Mouse (Mus musculus) forebrain, embryonic 14.5 days (tissue): ENCODE data around the gene Fosb. TPM values are rescaled to one million over a fixed set of nuclear protein-coding genes. Genes with fewer than 3 reads are reported as not detected.

Source experiments
- ATAC-seq: fragments of 200-750 bp; cut with Nextera tagmentation; 2 replicates; pipeline ENCODE4 v1.8.0; 2017; ENCODE audit warnings: mild to moderate bottlenecking, moderate library complexity
- DNase-seq: peaks from one replicate; pipeline ENCODE4 v3.0.0-alpha.2; 2015; ENCODE audit warnings: low spot score
- H3K27ac ChIP-seq: fragments of 300-500 bp; sonication (generic); 2 replicates; pipeline ENCODE4 v1.5.1; 2014; ENCODE audit warnings: low read depth, mild to moderate bottlenecking, control low read depth, low read length, moderate library complexity
- H3K27me3 ChIP-seq: fragments of 300-500 bp; sonication (generic); replicated peaks from 2 replicates; pipeline ENCODE4 v1.6.1; 2014; ENCODE audit warnings: low read length, control low read depth, mixed read lengths; ENCODE audit not compliant: control insufficient read depth, insufficient read depth
- H3K36me3 ChIP-seq: fragments of 300-500 bp; sonication (generic); 2 replicates; pipeline ENCODE4 v1.6.1; 2014; ENCODE audit warnings: low read length, control low read depth; ENCODE audit not compliant: control insufficient read depth, insufficient read depth
- H3K4me1 ChIP-seq: fragments of 300-500 bp; sonication (generic); 2 replicates; pipeline ENCODE4 v1.6.1; 2014; ENCODE audit warnings: antibody characterized with exemption, low read length, control low read depth; ENCODE audit not compliant: control insufficient read depth, insufficient read depth
- H3K4me2 ChIP-seq: fragments of 300-500 bp; sonication (generic); 2 replicates; pipeline ENCODE4 v1.6.1; 2014; ENCODE audit warnings: mild to moderate bottlenecking, control low read depth, low read length
- H3K4me3 ChIP-seq: fragments of 300-500 bp; sonication (generic); 2 replicates; pipeline ENCODE4 v1.5.1; 2014; ENCODE audit warnings: low read depth, low read length, control low read depth
- H3K9ac ChIP-seq: fragments of 300-500 bp; sonication (generic); 2 replicates; pipeline ENCODE4 v1.6.1; 2014; ENCODE audit warnings: mild to moderate bottlenecking, low read length, control low read depth, moderate library complexity
- H3K9me3 ChIP-seq: fragments of 300-500 bp; sonication (generic); replicated peaks from 2 replicates; pipeline ENCODE4 v1.6.1; 2016; ENCODE audit warnings: low read length, control low read depth, mixed read lengths; ENCODE audit not compliant: control insufficient read depth
- WGBS: fragments of 180-500 bp; shearing (Covaris S2); extraction: QIAGEN DNeasy Blood & Tissue Kit; methylation state at CpG from one replicate; pipeline ENCODE4 v1.1.7; 2014; 5-methylcytosine and 5-hydroxymethylcytosine counted together
- polyA plus RNA-seq: library from polyadenylated mRNA; unstranded; fragments of >200 nt; fragmentation: Nextera tagmentation; extraction: Ambion mirVana; gene quantifications from 2 replicates; pipeline ENCODE4 v1.2.1, GENCODE M21; 2014

The Fosb gene
- 0.17 TPM in 1 of 2 replicates, not detected in the other for polyA plus RNA-seq

GRCm38 (mm10) chr7:19309884-19310641 lies at the start of gene Fosb:
Gene Fosb (minus strand): TSS chr7:19310051.
- Histone ChIP-seq H3K4me3 (peak within 1 kb of the TSS; percentile 51), H3K4me2 (peak within 1 kb of the TSS; percentile 82), H3K27me3 (peaks cover 28% of the 10 kb centered on the region), H3K9me3 (no peaks in the 10 kb centered on the region), H3K36me3 (no peaks in the 10 kb centered on the region), H3K27ac (no peak within 1 kb of the TSS), H3K4me1 (peaks cover 9% of the 10 kb centered on the region), H3K9ac (peak within 1 kb of the TSS; percentile 51)
- peak; percentile 98 for DNase-seq
- WGBS = under 1% methylated on average over 49 of the region's 49 CpGs
- peak; percentile 86 for ATAC-seq

DNA sequence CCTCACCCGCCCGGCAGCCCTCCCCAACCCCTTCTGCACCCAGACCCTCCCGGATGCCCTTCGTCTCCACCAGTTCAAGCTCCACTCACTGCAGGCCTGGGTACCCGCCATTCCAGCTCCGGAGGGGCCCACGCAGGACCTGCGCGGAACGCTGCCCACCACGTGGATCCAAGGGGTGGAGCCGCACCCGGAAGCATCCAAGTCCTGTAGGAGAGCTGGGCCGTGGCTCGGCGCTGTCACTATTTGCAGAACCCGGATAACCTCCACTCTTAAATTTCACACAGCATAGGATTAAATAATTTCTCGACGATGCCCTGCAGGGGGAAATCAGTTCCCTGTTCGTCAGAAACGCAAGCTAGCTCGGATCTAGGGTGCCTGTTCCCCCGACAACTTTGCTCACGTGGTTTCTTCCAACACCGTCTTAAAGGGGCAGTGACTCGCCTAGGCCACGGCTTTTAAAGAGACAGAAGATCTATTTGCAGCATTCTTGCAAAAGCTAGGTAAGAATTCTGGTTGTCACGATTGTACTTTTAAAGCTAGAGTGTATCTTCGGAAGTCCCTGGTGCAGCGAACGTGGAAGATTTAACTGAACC lies 49.5 kb upstream of the Fosb start, which contains the start of the genes Cd3eap and Ppp1r13l:
Cd3eap (minus strand) TSS at position 185 of the 593 bp plus-strand sequence.
Ppp1r13l (plus strand) TSS at position 451 of the 593 bp plus-strand sequence.
- 0% methylated on average over 31 of the region's 31 CpGs for WGBS
- peak within 1 kb of the TSS; percentile 30; the same call in 1 of the 2 replicates for H3K27ac ChIP-seq
- peaks cover 9% of the 10 kb centered on the region; the same call in 1 of the 2 replicates for H3K4me1 ChIP-seq
- ATAC-seq (peak; percentile 81), DNase-seq (peak; percentile 94)
- H3K9me3 ChIP-seq = no peaks in the 10 kb centered on the region
- H3K4me3 ChIP-seq = peak within 1 kb of the TSS; percentile 55
- peak within 1 kb of the TSS; percentile 99 for H3K4me2 ChIP-seq
- H3K27me3 ChIP-seq = no peaks in the 10 kb centered on the region
- peak within 1 kb of the TSS; percentile 67 for H3K9ac ChIP-seq
- peaks cover 22% of the 10 kb centered on the region for H3K36me3 ChIP-seq

DNA sequence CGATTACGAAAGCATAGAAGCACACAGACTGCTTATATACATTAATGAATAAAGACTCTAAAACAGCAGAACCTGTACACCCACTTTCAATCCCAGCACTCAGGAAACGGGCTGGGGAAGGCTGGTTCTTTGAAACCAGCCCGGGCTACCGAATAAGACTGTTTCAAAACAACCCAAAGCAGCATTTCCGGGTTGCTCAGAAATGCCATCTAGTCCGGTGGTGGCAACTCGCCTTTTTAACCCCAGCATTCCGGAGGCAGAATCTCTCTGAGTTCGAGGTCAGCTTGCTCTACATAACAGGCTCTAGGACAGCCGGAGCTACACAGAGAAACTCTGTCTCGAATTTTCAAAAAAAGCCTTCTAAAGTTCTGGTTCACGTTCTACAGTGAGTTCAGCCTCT lies 48.8 kb upstream of the Fosb start:
- H3K36me3 ChIP-seq = peaks cover 25% of the 10 kb centered on the region
- peak overlapping the region; percentile 99 for H3K4me2 ChIP-seq
- H3K9ac ChIP-seq = peak overlapping the region; percentile 67
- H3K4me3 ChIP-seq = peak overlapping the region; percentile 55
- H3K4me1 ChIP-seq = peaks cover 9% of the 10 kb centered on the region; the same call in 1 of the 2 replicates
- 20% methylated on average over 13 of the region's 13 CpGs for WGBS
- H3K9me3 ChIP-seq = no peaks in the 10 kb centered on the region
- no peaks in the 10 kb centered on the region for H3K27me3 ChIP-seq
- DNase-seq (no peak), ATAC-seq (no peak)
- H3K27ac ChIP-seq = no peak overlapping the region

DNA sequence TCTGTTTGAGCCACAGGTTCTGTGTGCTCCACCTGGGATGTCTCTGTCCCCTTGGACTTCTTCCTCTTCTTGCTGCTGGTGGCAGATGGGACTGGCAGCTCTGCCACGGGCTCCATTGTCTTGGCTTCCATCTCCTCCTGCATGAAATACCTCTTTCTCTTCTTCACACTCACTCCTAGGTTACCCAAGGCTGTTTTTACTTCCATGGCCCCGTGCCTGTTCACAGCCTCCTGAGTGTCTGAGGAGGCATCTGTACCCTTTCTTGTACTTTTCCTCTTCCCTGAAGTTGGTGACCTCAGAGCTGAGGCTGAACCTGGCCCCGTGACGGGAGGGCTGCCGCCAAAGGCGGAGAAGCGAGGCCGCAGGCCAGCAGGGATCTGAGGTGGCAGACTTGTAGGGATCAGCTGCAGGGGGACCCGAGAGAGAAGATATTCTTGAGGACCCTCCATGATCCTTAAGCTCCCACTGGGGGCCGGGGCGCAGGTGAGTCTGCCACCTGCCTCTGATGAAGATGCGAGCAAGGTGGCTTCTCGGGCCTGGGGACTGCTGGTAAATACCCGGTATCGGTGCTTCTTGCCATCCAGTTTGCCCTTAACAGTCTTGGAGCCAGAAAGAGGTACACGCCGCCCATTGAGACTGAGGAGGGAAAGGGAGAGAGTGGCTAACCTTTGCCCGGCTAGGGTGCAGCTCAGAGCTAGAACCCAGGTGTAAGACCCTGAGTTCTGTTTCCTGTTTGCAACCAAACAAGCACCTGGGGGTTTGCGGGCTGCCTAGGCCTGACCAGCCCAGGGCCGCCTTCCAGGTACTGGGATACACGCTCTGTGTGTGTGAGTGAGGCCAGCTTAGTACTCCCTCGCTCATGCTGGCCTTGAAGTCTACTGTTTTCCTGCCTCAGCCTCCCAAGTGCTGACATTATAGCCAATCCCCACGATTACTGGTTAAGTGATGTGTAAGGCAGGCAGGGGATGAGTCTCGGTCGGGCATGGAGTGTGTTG lies 47.8 kb upstream of the Fosb start:
- Histone ChIP-seq H3K27ac (no peak overlapping the region), H3K36me3 (peaks cover 35% of the 10 kb centered on the region), H3K4me1 (peaks cover 9% of the 10 kb centered on the region; the same call in 1 of the 2 replicates), H3K4me3 (no peak overlapping the region), H3K9me3 (no peaks in the 10 kb centered on the region), H3K4me2 (peak overlapping the region; percentile 99), H3K9ac (0 out of 2 replicates have a peak overlapping the region, but pooled peaks have one; percentile 67), H3K27me3 (no peaks in the 10 kb centered on the region)
- DNase-seq = no peak
- 93% methylated on average over 25 of the region's 25 CpGs for WGBS
- ATAC-seq = no peak

DNA sequence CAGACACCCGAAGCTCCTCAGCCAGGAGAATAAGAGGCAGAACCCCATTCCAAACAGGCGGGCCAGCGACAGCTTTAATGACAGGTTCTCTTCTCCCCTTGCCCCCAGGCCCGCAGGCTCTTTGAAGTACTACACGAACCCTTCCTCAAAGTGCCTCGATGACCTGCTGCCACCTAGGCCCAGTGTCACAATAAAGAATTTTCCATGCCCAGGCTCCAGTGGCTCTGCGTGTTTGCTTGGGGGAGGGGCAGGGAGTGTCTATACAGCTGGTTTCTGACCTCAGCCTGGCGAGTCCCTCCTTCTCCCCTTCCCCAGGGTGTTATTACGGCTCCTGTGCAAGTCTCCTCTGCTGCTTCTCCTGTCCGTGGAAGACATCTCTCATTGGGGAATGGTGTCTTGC lies 46.5 kb upstream of the Fosb start:
- Histone ChIP-seq H3K27ac (no peak overlapping the region), H3K9ac (no peak overlapping the region), H3K9me3 (no peaks in the 10 kb centered on the region), H3K4me1 (peaks cover 6% of the 10 kb centered on the region; the same call in 1 of the 2 replicates), H3K4me2 (no peak overlapping the region), H3K4me3 (no peak overlapping the region), H3K27me3 (no peaks in the 10 kb centered on the region), H3K36me3 (peaks cover 47% of the 10 kb centered on the region)
- DNase-seq (no peak), ATAC-seq (no peak)
- 87% methylated on average over 10 of the region's 10 CpGs for WGBS

DNA sequence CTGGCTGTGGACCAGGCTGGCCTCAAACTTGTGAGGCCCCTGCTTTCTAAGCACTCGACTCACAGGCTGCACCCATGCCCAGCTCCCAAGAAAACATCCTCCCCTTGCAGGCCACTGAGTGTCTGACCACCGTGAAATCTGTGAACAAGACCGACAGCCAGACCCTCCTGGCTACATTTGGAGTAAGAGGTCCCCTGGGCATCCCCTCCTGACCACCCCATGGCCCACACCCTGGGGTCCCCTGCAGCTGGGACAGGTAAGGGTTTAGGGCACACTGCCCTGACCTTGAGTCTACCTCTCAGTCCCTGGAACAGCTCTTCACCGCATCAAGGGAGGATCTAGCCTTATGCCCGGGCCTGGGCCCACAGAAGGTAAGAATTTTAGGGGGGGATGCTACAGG lies 45.1 kb upstream of the Fosb start:
- ATAC-seq (no peak), DNase-seq (no peak)
- peaks cover 57% of the 10 kb centered on the region for H3K36me3 ChIP-seq
- H3K9me3 ChIP-seq = no peaks in the 10 kb centered on the region
- no peak overlapping the region for H3K4me3 ChIP-seq
- WGBS = 84% methylated on average over 5 of the region's 5 CpGs
- no peak overlapping the region for H3K9ac ChIP-seq
- 0 out of 2 replicates have a peak, but pooled peaks cover 2% of the 10 kb centered on the region for H3K4me1 ChIP-seq
- no peak overlapping the region for H3K27ac ChIP-seq
- H3K27me3 ChIP-seq = no peaks in the 10 kb centered on the region
- no peak overlapping the region for H3K4me2 ChIP-seq

DNA sequence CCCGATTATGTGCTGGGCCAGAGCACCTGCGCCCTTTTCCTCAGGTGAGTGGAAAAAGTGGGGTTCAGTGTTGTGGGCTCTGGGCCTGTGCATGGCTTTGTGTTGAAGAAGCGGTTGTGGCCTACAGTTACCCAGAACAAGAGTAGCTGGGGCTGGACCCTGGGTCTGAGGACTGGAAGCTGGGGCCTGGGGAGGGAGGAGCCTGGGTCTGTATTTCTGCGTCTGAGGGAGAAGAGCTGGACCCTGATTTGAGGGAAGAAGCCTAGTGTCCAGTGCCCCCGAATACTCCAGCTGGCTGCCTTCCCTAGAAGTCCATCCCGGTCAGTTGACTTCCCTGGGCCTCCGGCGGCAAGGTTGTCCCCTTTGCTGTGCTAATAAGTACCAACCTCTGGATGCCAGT lies 40.4 kb upstream of the Fosb start:
- no peak overlapping the region for H3K9ac ChIP-seq
- H3K4me3 ChIP-seq = no peak overlapping the region
- no peak for ATAC-seq
- WGBS = 91% methylated on average over 8 of the region's 8 CpGs
- H3K9me3 ChIP-seq = no peaks in the 10 kb centered on the region
- no peak overlapping the region for H3K27ac ChIP-seq
- no peak for DNase-seq
- peaks cover 63% of the 10 kb centered on the region for H3K36me3 ChIP-seq
- no peak overlapping the region for H3K4me2 ChIP-seq
- no peaks in the 10 kb centered on the region for H3K27me3 ChIP-seq
- peaks cover 7% of the 10 kb centered on the region for H3K4me1 ChIP-seq

DNA sequence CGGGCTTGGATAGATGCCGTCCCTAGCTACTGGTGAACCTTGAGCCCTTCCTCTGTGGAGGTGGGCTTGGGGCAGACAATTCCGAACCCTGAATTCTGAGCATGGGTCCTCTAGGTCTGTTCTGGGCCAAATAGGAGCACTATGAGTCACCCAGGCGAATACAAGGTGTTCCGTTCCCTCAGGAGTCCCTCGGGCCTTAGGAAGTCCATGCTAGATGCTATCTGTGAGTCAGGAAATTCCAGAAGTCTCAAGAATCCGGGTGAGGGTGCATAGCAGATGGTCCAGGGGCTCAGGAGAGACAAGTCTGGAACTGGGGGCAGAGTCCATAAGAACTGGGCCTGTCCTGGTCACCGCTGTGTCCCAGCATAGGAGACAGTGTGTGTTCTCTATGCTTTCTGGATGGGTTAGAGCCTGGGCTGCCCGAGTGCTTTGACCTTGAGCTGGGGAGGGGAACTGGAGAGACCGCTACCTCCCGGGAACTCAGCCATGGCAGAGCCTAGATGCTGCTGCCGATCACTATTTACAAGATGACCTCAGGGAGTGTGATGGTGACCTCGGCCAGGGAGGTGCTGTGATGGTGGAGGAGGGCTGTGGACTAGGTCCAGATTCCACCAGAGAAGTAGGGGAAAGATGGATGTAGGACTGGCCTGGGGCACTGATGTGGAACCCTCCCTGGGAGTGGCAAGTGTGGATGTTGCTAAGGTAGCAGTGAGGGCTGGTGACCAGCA lies 39.5 kb upstream of the Fosb start:
- H3K4me1 ChIP-seq = peaks cover 10% of the 10 kb centered on the region
- no peaks in the 10 kb centered on the region for H3K9me3 ChIP-seq
- H3K9ac ChIP-seq = no peak overlapping the region
- H3K4me3 ChIP-seq = no peak overlapping the region
- 90% methylated on average over 13 of the region's 13 CpGs for WGBS
- peaks cover 55% of the 10 kb centered on the region for H3K36me3 ChIP-seq
- no peak for DNase-seq
- no peak overlapping the region for H3K27ac ChIP-seq
- no peaks in the 10 kb centered on the region for H3K27me3 ChIP-seq
- no peak for ATAC-seq
- H3K4me2 ChIP-seq = no peak overlapping the region
